Mouse (Mus musculus) liver, postnatal 0 days (tissue): ENCODE data around the gene Sgms1.

ENCODE experiments used
- CTCF ChIP-seq: sonication (generic); IDR thresholded peaks from 2 replicates; pipeline ENCODE4 v1.5.1; 2016; ENCODE audit warnings: antibody characterized with exemption, low read depth
- EP300 ChIP-seq: IDR thresholded peaks from 2 replicates; pipeline ENCODE4 v1.6.1; 2016; ENCODE audit warnings: antibody characterized with exemption, low read depth, mild to moderate bottlenecking

DNA sequence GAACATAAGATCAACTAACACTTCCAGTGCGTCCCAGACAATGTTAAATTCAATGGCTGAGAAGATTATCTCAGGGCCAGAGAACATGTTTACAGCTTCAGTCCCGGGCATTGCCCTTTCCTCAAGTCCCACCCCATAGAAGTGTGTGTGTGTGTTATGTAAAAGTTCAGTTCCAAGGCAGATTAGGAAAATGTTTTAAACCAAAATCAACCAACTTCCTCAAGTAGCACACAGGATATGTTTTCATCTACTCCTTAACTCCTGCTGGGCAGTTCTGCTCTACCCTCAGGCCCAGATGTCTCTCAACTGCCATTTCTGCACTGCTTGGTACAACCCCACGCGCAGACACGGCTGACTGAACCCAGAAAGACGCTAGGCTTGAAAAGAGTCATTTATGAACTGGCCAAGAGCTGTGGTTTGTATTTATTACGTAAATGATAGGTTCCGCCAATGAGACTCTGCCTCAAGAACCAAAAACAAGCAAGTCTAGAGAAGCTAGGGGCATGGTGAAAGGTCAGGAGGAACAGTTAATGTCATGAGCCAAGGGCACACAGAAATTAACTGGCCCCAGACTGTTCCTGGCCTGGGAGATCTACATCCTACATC is 134.7 kb downstream of the Sgms1 start:
- TF ChIP-seq CTCF (0 out of 2 replicates have a peak, but pooled peaks have one; percentile 5), EP300 (no peak; the same call in none of the 2 replicates)
